Mouse (Mus musculus) skeletal muscle tissue, adult 2 months (tissue): Measurements from ENCODE around the gene Rgl1.
A peak's percentile ranks its signal among the peaks of the same experiment; 100 is the strongest.

ENCODE experiments used
- DNase-seq: peaks from one replicate; pipeline ENCODE4 v3.0.0-alpha.2; 2012; ENCODE audit warnings: low read depth, low spot score

Gene Rgl1

DNA sequence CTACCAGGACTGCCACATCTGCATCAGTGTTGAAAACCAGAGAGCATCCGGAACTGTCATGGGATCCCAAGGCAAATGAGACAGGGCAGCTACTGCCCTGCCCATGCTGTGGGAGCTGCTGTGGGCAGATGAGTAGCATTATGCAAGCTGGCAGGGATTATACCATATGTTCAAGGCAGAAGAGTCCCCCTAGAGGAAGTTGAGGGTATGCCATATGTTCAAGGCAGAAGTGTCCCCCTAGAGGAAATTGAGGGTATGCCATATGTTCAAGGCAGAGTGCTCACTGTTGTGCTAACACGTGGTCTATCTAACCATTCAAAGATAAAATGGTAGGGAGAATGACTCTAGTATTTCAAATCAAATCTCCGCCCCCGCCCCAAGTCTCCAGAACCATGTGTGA lies 254.9 kb downstream of the Rgl1 start:
- DNase-seq = no peak

DNA sequence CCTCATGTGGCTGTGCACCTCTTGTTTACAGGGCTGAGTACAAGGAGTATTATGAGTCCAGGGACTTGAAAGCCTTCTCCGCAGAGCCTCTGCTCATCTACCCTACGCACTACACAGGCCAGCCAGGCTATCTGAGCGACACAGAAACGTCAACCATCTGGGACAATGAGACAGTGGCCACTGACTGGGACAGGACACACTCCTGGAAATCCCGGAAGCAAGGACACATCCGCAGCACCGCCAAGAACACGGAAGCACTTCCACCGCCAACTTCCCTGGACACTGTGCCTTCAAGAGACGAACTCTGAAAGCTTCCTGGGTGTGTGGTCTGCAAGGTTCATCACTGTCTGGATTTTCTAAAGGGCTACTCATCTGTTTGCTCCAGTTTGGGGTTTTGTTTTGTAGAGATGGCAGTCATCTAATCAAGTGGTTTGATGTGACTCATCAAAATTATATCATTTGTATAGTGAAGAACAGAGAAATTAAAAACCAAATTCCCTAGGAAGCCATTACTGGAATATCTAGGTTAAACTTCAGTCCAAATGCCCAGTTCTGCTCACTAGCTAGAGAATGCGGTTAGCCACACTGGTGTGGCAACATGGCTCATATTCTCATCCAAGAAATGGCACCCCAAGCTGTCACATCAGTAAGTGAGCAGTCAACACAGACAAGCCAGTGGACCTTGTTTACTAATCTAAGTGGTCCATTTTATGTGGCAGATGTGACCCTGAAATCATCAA lies 257.5 kb downstream of the Rgl1 start:
- no peak for DNase-seq

DNA sequence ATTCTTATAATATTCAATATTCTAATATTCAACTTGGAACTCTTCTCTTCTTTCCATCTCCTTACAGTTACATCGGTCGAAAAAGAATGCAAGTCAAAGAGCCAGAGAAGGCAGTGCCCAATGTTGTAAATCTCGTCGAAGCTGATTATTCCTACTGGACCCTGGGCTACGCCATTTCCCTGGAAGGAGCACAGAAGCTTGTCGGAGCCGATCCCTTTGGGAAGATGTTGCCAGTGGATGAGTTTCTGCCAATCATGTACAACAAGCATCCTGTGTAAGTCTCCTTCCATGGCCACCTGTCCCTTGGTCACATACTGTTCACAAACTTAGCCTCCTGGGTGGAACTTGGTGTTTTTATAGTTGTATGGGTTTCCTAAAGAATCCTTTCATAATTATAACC lies 259.4 kb downstream of the Rgl1 start:
- DNase-seq = peak; percentile 66

DNA sequence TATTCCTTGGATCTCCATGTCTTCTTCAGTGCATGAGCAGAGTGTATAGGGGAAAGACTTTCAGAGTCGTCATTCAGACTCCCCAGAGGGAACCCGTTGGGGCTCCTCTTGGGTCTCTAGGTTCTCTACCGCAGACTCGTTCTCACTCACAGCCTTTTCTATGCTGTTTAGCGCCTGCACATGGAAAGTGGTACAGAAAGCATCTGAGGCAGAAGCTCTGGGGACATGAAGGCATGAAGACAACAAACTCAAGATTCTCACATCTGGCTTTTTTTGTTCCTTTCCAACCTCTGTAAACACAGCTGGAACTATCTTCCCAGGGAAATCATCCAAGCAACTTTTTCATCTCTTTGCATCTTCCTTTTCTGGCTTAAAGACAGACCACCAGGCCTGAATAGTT lies 260.0 kb downstream of the Rgl1 start:
- peak; percentile 57 for DNase-seq

DNA sequence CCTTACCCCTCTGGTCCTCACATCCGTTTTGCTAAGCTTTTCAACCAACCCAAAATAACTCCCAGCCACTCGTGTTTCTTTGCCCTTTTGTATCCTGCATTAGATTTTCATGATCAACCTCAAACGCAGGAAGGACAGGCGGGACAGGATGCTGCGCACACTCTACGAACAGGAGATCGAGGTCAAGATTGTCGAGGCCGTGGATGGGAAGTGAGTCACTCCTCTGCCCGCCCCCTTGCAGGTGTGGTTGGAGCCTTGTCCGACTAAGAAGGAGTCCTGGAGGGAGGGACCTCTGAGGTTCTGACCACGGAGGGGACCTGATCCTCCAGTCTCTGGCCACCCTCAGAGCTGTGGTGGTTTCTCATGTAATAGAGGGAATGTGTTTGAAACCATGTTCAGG lies 266.3 kb downstream of the Rgl1 start:
- no peak for DNase-seq

DNA sequence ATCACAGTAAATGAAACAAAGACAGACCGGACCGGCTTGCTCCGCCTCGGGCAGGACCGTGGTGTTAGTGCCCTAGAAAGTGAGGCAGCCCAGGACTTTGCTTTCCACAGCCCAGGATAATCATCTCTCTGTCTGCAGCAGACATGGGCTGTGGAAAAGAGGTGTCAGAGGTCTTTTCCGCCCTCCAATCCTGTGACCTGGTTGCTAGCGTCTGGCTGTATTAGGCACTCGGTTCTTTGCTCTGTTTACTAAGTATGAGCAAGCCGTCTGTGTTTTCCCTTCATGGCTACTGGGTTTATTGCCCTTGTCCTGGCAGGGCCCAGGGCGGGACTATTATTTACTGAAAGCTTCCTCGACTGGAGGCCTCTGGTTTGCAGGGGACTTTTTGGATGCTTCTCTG lies 268.6 kb downstream of the Rgl1 start:
- DNase-seq = peak; percentile 37

DNA sequence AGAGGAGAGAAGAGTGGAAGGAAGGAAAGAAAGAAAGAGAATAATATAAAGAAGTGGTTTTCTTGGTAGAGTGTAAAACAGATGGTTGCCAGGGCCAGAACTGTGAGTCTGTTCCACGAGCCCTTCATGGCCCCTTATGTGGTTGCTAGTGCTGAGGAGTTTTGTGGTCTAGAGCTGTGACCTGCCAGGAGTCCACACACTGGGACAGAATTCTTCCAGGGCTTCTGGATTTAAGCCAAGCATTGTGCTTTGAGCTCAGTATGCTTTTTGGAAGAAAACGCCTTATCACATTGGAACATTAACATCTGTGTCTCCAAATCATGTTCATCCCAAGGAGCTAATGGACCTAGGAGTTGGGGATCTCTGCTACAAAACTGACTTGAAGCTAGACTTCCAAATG lies 269.3 kb downstream of the Rgl1 start:
- DNase-seq = peak; percentile 52

DNA sequence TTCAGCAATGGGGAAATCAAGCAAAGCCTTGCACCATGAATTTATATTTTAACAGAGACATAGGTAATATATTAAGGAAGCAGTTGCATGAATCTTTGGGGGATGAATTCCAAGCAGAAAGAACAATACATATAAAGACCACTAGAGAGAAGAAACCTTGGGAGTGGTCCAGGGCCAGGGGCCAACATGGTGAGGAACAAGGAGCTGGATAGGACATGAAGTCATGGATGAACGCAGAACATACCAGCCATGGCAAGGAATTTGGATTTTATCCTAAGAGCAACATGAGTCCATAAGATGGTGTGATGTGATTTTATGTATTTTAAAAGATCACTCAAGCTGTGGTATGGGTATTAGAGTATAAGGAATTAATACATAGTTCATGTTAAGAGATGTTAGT lies 273.9 kb downstream of the Rgl1 start:
- DNase-seq = no peak

DNA sequence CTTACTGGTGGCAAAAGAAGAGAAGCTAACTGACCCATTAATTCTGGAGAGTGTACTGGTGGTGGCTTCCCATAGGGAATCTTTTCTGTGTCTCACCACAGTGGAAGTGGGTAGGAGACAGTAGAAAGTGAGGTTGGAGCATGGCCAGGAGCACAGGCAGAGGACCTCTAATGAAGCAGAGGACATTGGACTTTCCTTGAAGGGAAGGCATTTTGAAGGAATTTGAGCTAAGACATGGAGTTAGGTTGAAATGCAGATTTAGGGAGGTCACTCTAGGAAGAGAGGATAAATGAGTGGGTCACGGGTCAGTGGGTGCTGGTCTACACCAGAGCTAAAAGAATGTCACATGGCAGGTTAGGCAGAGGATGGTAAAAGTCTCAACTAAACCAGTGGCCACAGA lies 275.3 kb downstream of the Rgl1 start:
- no peak for DNase-seq

DNA sequence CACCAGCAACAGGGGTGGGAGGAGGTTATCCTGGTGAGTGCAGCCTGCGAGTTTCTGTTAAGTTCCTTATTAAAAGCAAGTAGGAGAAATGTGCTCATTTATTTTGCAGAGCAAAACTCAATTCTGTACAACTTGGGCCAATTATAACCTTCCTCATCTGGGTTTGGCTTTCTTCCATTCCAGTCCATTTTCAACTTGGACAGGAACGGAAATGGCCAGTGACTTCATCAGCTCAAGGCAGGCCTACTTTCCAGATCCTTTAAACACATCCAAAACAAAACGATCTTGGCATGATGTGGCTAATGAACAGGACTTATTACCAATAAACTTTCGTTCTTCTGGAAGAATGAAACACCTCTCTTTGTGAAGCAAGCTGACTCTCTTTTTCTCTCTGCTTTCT lies 290.0 kb downstream of the Rgl1 start:
- peak; percentile 71 for DNase-seq

DNA sequence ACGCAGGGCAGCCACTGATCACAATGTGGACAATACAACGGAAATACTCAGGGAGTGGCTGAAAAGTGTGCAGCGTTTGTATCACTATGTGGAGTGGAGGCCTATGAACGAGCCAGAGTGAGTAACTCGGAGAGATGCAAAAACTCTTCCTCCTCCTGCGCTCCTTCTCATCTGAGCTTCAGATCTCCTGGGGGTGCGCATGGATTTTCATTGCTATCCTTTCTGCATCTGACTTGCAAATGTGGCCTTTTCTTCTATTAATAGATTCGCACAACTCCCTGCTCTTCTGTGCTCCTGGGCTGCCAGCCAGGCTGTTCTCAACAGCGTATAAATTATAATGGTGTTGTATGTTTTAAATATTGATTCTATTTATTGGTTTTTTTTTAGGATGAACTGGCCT lies 297.7 kb downstream of the Rgl1 start:
- no peak for DNase-seq
